Mouse (Mus musculus) kidney, adult 2 months (tissue): ENCODE measurements around the gene Ntf5.

Experiments
- CTCF ChIP-seq: fragments of 200-500 bp; conservative IDR thresholded peaks from 2 replicates; pipeline ENCODE4 v1.5.1; 2011; ENCODE audit warnings: low read depth, mild to moderate bottlenecking, control low read depth, low read length, moderate library complexity, mixed read lengths; ENCODE audit not compliant: insufficient read depth, insufficient read length
- POLR2A ChIP-seq: fragments of 200-500 bp; IDR thresholded peaks from one replicate; pipeline ENCODE4 v1.6.1; 2011; ENCODE audit warnings: low read depth, low read length, control low read depth

GRCm38 (mm10) chr7:45401521-45402085 lies 11.9 kb upstream of the Ntf5 start:
- TF ChIP-seq CTCF (no peak), POLR2A (no peak)
